Mouse (Mus musculus): ENCODE measurements at regions not wholly inside any gene's neighbourhood (a gene's known extent, or its start where the extent isn't known, plus 50 kb on each side); places are given as distances from the start of the nearest gene placed in this dataset.

DNA sequence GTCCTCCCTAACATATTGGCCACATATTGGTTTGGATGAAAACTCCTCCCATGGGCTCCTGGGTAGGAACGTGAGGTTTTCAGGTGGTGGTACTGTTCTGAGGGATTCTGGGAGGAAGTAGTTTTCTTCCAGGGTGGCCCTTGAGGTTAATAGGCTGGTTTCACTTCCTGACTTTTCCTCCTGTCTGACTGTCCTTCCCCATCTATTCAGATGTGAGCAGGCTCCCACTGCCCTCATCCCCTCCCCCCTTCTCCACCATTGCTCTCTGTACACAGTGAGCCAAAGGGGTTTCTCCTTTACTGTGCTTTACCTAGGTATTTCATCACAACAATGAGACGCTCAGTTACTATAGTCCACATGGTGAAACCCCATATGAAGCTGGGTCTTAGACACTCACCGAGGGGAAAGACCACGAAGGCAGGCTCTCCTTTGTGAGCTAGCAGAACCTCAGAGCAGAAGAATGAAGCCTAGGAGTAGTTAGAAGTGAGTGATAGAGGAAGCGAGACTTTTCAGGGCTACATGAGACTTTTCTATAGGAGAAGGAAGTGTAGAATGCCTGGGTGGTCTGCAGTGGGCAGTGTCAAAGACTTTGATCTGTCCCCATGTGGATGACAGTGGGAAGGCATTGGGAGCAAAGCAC is 135.3 kb downstream of the Cd83 start:
- no peak for DNase-seq (ENCODE audit: low read depth)

GRCm38 (mm10) chr13:43930081-43930981 is 145.8 kb downstream of the Cd83 start:
- TF ChIP-seq POLR2A (IDR thresholded peaks at IDR 0.05; ENCODE audit: borderline replicate concordance, extremely low read depth, insufficient read depth, insufficient read length, poor library complexity, severe bottlenecking), result no peak
- no peak for TF ChIP-seq CTCF (IDR thresholded peaks at IDR 0.05; ENCODE audit: borderline replicate concordance, extremely low read depth, insufficient read depth, insufficient read length)
- DNase-seq (ENCODE audit: low read depth), result peak; percentile 88

More for the DNA sequence above, 135.3 kb downstream of the Cd83 start:
- TF ChIP-seq POLR2A (IDR thresholded peaks at IDR 0.05; ENCODE audit: borderline replicate concordance, extremely low read depth, insufficient read depth, insufficient read length, poor library complexity, severe bottlenecking), result no peak
- no peak for TF ChIP-seq CTCF (IDR thresholded peaks at IDR 0.05; ENCODE audit: borderline replicate concordance, extremely low read depth, insufficient read depth, insufficient read length)

DNA sequence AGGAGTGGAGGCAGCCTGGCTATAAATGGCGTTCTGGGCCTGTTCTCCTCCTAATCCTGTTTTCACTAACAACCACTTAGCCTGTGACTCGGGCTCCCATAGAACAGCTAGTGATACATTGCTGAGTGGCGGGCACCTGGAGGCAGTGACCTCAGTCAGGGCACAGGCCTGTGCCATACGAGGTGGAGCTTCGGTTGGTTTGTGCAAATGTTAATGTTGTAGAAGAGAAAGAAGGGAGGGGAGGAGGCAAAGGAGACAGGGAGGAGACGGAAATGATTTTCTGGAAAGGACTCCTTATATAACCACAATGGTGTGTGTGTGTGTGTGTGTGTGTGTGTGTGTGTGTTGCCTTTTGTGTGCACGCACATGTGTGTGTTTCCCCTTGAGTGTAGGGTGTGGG is 148.4 kb downstream of the Cd83 start:
- TF ChIP-seq CTCF (IDR thresholded peaks at IDR 0.05; ENCODE audit: borderline replicate concordance, extremely low read depth, insufficient read depth, insufficient read length), result no peak
- no peak for TF ChIP-seq POLR2A (IDR thresholded peaks at IDR 0.05; ENCODE audit: borderline replicate concordance, extremely low read depth, insufficient read depth, insufficient read length, poor library complexity, severe bottlenecking)
- DNase-seq (ENCODE audit: low read depth), result no peak

DNA sequence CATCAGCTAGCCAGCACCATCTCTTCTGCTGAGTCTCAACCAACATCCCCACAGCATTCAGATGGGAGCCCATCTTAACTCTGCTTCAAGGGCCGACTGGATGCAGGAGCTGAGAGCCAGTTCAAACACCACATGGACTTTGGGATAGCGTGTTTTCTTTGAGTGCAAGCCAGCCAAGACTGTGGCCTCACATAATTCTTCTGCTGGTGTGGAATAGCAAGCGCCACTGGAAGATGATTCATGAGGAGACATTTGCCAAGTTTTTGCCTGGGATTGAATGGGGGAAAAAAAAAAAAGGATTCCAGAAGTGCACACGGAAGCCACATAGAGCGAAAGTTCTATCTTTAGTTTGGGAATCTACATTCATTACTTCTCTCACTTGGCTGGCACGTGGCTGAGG is 150.7 kb downstream of the Cd83 start:
- TF ChIP-seq POLR2A (IDR thresholded peaks at IDR 0.05; ENCODE audit: borderline replicate concordance, extremely low read depth, insufficient read depth, insufficient read length, poor library complexity, severe bottlenecking) (no peak), CTCF (IDR thresholded peaks at IDR 0.05; ENCODE audit: borderline replicate concordance, extremely low read depth, insufficient read depth, insufficient read length) (no peak)
- no peak for DNase-seq (ENCODE audit: low read depth)

GRCm38 (mm10) chr13:43936504-43936903 is 151.9 kb downstream of the Cd83 start:
- TF ChIP-seq CTCF (IDR thresholded peaks at IDR 0.05; ENCODE audit: borderline replicate concordance, extremely low read depth, insufficient read depth, insufficient read length), result no peak
- TF ChIP-seq POLR2A (IDR thresholded peaks at IDR 0.05; ENCODE audit: borderline replicate concordance, extremely low read depth, insufficient read depth, insufficient read length, poor library complexity, severe bottlenecking), result no peak
- DNase-seq (ENCODE audit: low read depth), result peak; percentile 77

DNA sequence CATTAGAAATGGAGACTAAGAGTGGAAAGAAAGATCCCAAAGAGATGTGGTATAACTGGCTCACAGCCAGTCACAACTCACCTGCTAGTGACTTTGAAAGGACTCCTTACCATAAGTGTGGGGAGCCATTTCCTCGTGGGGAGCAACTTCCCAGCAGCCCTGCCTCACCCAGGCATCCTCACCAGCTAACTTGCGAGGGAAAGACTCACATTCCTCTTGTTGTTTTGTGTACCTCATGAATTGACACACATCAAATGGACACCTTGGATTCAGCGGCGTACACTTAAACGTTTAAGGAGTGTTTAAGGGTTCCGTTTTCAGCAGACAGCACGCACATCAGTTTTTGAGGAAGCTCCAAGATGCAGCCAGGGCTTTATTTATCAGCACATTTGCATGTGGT is 154.0 kb downstream of the Cd83 start:
- TF ChIP-seq CTCF (IDR thresholded peaks at IDR 0.05; ENCODE audit: borderline replicate concordance, extremely low read depth, insufficient read depth, insufficient read length), result no peak
- no peak for TF ChIP-seq POLR2A (IDR thresholded peaks at IDR 0.05; ENCODE audit: borderline replicate concordance, extremely low read depth, insufficient read depth, insufficient read length, poor library complexity, severe bottlenecking)

GRCm38 (mm10) chr13:43939375-43939774 is 154.8 kb downstream of the Cd83 start:
- TF ChIP-seq POLR2A (IDR thresholded peaks at IDR 0.05; ENCODE audit: borderline replicate concordance, extremely low read depth, insufficient read depth, insufficient read length, poor library complexity, severe bottlenecking) (no peak), CTCF (IDR thresholded peaks at IDR 0.05; ENCODE audit: borderline replicate concordance, extremely low read depth, insufficient read depth, insufficient read length) (no peak)
- peak; percentile 67 for DNase-seq (ENCODE audit: low read depth)

More for the DNA sequence above, 154.0 kb downstream of the Cd83 start:
- no peak for DNase-seq (ENCODE audit: low read depth)

- no peak for TF ChIP-seq CTCF (IDR thresholded peaks at IDR 0.05; ENCODE audit: borderline replicate concordance, extremely low read depth, insufficient read depth, insufficient read length)
- TF ChIP-seq POLR2A (IDR thresholded peaks at IDR 0.05; ENCODE audit: borderline replicate concordance, extremely low read depth, insufficient read depth, insufficient read length, poor library complexity, severe bottlenecking), result no peak
These were observed 157.2 kb downstream of the Cd83 start for GRCm38 (mm10) chr13:43941731-43942130.

GRCm38 (mm10) chr13:43948606-43949005 is 164.0 kb downstream of the Cd83 start:
- no peak for DNase-seq (ENCODE audit: low read depth)
- no peak for TF ChIP-seq POLR2A (IDR thresholded peaks at IDR 0.05; ENCODE audit: borderline replicate concordance, extremely low read depth, insufficient read depth, insufficient read length, poor library complexity, severe bottlenecking)
- no peak for TF ChIP-seq CTCF (IDR thresholded peaks at IDR 0.05; ENCODE audit: borderline replicate concordance, extremely low read depth, insufficient read depth, insufficient read length)

More at GRCm38 (mm10) chr13:43941731-43942130, 157.2 kb downstream of the Cd83 start:
- DNase-seq (ENCODE audit: low read depth), result no peak

DNA sequence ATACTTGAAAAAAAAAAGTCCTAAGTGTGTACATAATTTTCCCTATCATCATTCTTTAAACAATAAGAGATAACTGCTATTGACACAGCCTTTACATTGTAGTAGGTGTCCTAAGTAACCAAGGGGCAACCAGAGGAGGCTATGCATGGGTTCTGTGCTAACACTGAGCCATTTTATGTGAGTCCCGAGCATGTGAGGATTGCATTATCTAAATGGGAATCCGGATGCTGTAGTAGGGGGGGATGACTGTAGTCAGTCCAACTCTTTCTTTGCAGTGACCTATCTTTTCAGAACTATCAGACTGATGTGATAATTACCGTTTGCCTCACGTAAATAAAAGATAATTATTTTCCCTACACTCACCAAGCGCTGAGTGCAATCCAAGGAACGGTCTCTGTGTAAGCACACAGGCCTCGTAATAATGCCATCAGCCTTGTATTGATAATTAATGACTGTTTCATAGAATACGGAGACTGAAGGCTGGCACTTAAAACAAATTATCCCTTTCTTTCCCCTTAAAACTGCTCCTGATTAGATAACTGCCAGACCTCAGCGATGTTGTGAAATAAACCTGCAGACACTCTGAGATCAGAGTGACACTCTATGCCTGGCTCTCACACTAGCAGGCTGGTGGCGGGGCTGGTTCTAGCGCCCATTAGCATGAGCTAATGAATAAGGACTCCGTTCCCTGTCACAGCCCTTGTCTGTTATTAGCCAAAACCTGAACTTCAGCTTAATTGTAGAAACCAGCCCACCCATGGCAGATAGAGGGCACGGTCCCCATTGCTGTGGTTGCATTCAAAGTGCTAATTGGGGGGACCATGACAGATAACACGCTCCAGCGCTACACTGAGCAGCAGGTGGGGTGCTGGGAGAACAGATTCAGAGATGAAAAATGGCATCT is 165.4 kb downstream of the Cd83 start:
- DNase-seq (ENCODE audit: low read depth), result peak; percentile 96
- no peak for TF ChIP-seq CTCF (IDR thresholded peaks at IDR 0.05; ENCODE audit: borderline replicate concordance, extremely low read depth, insufficient read depth, insufficient read length)
- TF ChIP-seq POLR2A (IDR thresholded peaks at IDR 0.05; ENCODE audit: borderline replicate concordance, extremely low read depth, insufficient read depth, insufficient read length, poor library complexity, severe bottlenecking), result no peak

- TF ChIP-seq CTCF (IDR thresholded peaks at IDR 0.05; ENCODE audit: borderline replicate concordance, extremely low read depth, insufficient read depth, insufficient read length) (no peak), POLR2A (IDR thresholded peaks at IDR 0.05; ENCODE audit: borderline replicate concordance, extremely low read depth, insufficient read depth, insufficient read length, poor library complexity, severe bottlenecking) (no peak)
These were observed 167.9 kb downstream of the Cd83 start for GRCm38 (mm10) chr13:43952491-43952890.

More at GRCm38 (mm10) chr13:43952491-43952890, 167.9 kb downstream of the Cd83 start:
- DNase-seq (ENCODE audit: low read depth), result no peak

Measured in brain, embryonic 14.5 days (tissue).